Mouse (Mus musculus) liver, embryonic 14.5 days (tissue): ENCODE data around the gene Zfp451.

Experiments
- CTCF ChIP-seq: IDR thresholded peaks from 2 replicates; pipeline ENCODE4 v1.5.1; 2016; ENCODE audit warnings: antibody characterized with exemption, low read depth, control low read depth
- EP300 ChIP-seq: IDR thresholded peaks from 2 replicates; pipeline ENCODE4 v1.6.1; 2016; ENCODE audit warnings: antibody characterized with exemption, low read depth

GRCm38 (mm10) chr1:33754965-33755735 lies 59.2 kb downstream of the Zfp451 start:
- TF ChIP-seq CTCF (no peak), EP300 (peak; percentile 80)
